Mouse (Mus musculus) G1E (cell line): ENCODE results near the gene Milr1. TPM values are rescaled to one million over a fixed set of nuclear protein-coding genes. Genes with fewer than 3 reads are reported as not detected.

ENCODE experiments used
- ATAC-seq: 2 replicates; pipeline ENCODE4 v1.8.0; 2016; ENCODE audit warnings: mild to moderate bottlenecking; ENCODE audit not compliant: insufficient number of reproducible peaks, poor library complexity, low FRiP score, severe bottlenecking; ENCODE audit errors: extremely low read depth
- DNase-seq: peaks from one replicate; pipeline ENCODE4 v3.0.0; 2012; ENCODE audit warnings: low spot score
- H3K27me3 ChIP-seq: 2 replicates; pipeline ENCODE4 v1.6.1; 2012; ENCODE audit warnings: mild to moderate bottlenecking, low read length, inconsistent platforms; ENCODE audit not compliant: insufficient read depth
- H3K36me3 ChIP-seq: replicated peaks from 2 replicates; pipeline ENCODE3; 2012; ENCODE audit warnings: mild to moderate bottlenecking, inconsistent platforms
- H3K4me1 ChIP-seq: 2 replicates; pipeline ENCODE4 v1.6.1; 2012; ENCODE audit warnings: low read depth, low read length, inconsistent platforms, mixed read lengths; ENCODE audit not compliant: insufficient read depth
- H3K4me3 ChIP-seq: 2 replicates; pipeline ENCODE4 v1.5.1; 2012; ENCODE audit warnings: low read depth, mild to moderate bottlenecking, inconsistent platforms, low read length, moderate library complexity, mixed read lengths
- H3K9me3 ChIP-seq: replicated peaks from 2 replicates; pipeline ENCODE4 v1.6.1; 2012; ENCODE audit warnings: inconsistent platforms
- CTCF ChIP-seq: IDR thresholded peaks from 2 replicates; pipeline ENCODE4 v1.5.1; 2012; ENCODE audit warnings: low read depth, low read length, inconsistent platforms, mixed read lengths
- GATA1 ChIP-seq: IDR thresholded peaks from 2 replicates; pipeline ENCODE4 v1.6.1; 2012; ENCODE audit warnings: borderline replicate concordance, low read length, inconsistent platforms, mixed read lengths
- GATA2 ChIP-seq: IDR thresholded peaks from 2 replicates; pipeline ENCODE4 v1.6.1; 2012; ENCODE audit warnings: low read depth, low read length, inconsistent platforms, borderline replicate concordance
- POLR2AphosphoS5 ChIP-seq: IDR thresholded peaks from 2 replicates; pipeline ENCODE4 v1.6.1; 2012; ENCODE audit warnings: low read depth, low read length, inconsistent platforms; ENCODE audit not compliant: insufficient replicate concordance
- TAL1 ChIP-seq: conservative IDR thresholded peaks from 2 replicates; pipeline ENCODE4 v1.6.1; 2012; ENCODE audit warnings: low read depth, low read length, inconsistent platforms, mixed read lengths
- polyA plus RNA-seq: library from polyadenylated mRNA; stranded (reverse); fragments of >175 nt; gene quantifications from 2 replicates; pipeline ENCODE4 v1.2.3, GENCODE M21; 2012
- total RNA-seq, 2 experiments: library from RNA; stranded (forward) in 1 of 2; stranded (reverse) in 1 of 2; fragments of 200-1000 nt in 1 of 2; fragments of >200 nt in 1 of 2; fragmentation: Nextera tagmentation in 1 of 2; gene quantifications; 2 replicates each; pipeline ENCODE4 v1.2.3; 2014 to 2017

Gene Milr1
- total and polyA plus RNA-seq, 3 experiments: 0.05 to 0.33 TPM; not detected in 1

DNA sequence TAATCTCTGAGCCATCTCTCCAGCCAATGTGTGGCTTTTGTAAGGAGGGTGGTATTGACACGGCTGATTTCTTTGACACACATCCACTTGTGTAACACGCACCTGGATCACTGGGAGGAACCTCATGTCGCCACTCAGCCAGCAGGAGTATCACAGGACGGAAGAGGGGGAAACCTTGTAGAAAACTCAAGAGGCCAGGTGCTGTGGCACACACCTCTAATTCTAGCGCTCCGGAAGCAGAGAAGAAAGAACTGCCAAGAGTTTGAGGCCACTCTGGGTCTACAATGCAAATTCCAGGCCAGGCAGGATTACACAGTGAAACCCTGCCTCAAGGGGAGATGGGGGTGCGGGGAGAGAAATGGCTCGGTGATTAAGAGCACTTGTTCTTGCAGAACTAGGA lies 43.9 kb upstream of the Milr1 start:
- DNase-seq (no peak), ATAC-seq (no peak)
- Histone ChIP-seq H3K36me3 (no peaks in the 10 kb centered on the region), H3K9me3 (no peaks in the 10 kb centered on the region), H3K4me1 (no peaks in the 10 kb centered on the region), H3K27me3 (peaks cover 18% of the 10 kb centered on the region), H3K4me3 (no peak overlapping the region)
- no peak for TF ChIP-seq POLR2AphosphoS5
- TF ChIP-seq GATA1: no peak
- no peak for TF ChIP-seq TAL1
- TF ChIP-seq GATA2: no peak
- TF ChIP-seq CTCF: no peak

DNA sequence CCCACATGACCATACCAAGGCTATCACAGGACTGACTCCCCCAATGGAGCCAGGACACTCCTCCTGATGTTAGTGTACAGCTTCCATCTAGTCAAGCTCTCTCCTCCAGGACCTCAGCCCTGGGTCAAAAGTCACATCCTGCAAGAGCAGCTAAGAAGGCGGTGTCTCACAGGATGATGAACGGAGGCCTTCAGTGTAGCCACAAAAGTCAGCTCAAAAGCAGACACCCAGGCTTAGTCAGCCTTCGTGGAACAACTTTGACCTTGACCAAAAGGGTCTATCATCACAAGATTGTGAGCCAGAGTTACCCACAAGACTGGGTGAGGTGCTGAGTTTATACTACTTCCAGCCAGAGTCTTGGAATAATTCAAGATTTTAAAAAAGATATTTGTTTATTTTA lies 43.2 kb upstream of the Milr1 start:
- no peaks in the 10 kb centered on the region for H3K36me3 ChIP-seq
- TF ChIP-seq CTCF: no peak
- no peak for TF ChIP-seq GATA2
- no peak for TF ChIP-seq TAL1
- no peak for TF ChIP-seq GATA1
- TF ChIP-seq POLR2AphosphoS5: no peak
- ATAC-seq (no peak), DNase-seq (no peak)
- no peak overlapping the region for H3K4me3 ChIP-seq
- H3K4me1 ChIP-seq: no peaks in the 10 kb centered on the region
- peaks cover 19% of the 10 kb centered on the region for H3K27me3 ChIP-seq
- no peaks in the 10 kb centered on the region for H3K9me3 ChIP-seq

DNA sequence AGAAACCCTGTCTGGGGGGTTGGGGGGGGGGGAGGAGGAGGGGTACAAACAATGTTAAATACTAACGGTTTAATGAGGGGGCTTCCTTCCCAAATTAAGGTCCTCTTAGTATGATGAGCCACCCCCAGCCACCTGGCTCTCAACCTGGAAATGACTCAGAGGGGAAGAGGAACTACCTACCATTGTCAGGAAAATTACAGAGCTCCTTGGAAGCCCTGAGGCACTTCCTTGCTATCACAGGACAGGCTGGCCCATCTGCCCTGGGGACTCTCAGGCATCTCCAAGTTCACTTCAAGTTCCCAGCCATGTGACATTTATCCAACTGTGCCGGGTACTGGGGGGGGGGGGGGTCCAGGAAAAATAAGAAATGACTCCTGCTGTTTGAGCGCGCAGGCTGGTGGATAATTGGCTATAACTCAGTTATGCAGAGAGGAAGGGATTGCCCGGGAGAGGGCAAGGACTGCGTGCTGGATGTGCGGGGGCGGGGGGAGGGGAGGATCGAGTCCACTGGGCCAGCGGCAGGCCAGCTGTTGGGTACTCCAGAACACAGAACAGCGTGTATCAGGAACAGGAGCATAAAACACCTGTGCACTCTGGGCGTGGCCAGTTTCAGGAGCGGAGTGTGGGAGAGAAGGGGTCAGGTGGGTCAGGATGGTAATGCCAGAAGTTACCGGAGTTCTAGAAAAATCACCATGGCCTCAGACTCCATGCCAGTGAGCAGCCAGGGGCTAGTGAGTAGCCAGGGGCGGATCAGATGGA lies 41.6 kb upstream of the Milr1 start:
- DNase-seq (no peak), ATAC-seq (no peak)
- H3K4me1 ChIP-seq: no peaks in the 10 kb centered on the region
- peaks cover 27% of the 10 kb centered on the region for H3K27me3 ChIP-seq
- H3K9me3 ChIP-seq: no peaks in the 10 kb centered on the region
- H3K36me3 ChIP-seq: no peaks in the 10 kb centered on the region
- no peak for TF ChIP-seq GATA2
- no peak for TF ChIP-seq CTCF
- H3K4me3 ChIP-seq: no peak overlapping the region

DNA sequence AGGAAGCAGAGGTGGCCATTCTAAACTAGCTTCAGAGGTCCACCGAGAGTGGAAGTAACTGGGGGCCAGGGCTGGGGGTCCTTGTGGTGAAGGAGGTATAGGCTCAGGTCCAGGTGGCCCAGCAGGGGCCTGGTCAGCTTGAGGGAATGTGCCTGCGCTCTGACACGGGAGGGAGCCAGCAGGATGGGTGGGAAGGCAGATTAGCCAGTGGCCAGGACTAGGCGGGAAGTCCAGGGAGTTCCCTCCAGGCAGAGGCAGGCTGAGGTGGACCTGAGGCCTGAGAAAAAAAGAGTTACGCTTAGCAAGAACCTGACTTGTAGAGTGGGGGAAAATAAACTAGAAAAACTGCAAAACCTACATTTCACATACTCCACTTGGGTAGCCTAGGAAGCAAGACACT lies 40.2 kb upstream of the Milr1 start:
- H3K36me3 ChIP-seq: no peaks in the 10 kb centered on the region
- TF ChIP-seq GATA2: no peak
- no peak for TF ChIP-seq CTCF
- TF ChIP-seq GATA1: no peak
- TF ChIP-seq POLR2AphosphoS5: no peak
- no peak overlapping the region for H3K4me3 ChIP-seq
- peaks cover 33% of the 10 kb centered on the region for H3K27me3 ChIP-seq
- no peaks in the 10 kb centered on the region for H3K9me3 ChIP-seq
- no peak for DNase-seq
- no peaks in the 10 kb centered on the region for H3K4me1 ChIP-seq
- ATAC-seq: no peak

DNA sequence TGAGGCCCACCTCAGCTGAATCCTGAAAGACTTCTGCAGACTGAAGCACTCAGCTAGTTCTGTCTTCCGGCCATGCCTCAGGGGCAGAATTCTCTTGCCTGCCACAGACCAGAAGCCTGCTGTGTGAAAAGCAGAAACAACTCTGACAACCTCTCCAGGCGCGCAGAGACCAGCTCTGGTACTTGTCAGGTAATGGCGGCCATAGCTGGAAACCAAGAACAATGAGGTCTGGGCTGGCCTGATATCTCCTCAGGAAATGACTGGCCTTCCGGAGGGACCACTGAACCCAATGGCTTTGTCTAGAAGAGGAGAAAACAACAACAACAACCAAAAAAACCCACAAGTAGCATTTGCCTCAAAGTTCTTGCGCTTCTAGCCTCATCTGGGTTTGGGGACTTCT lies 36.0 kb upstream of the Milr1 start:
- Histone ChIP-seq H3K36me3 (no peaks in the 10 kb centered on the region), H3K4me1 (peaks cover 7% of the 10 kb centered on the region; the same call in 1 of the 2 replicates), H3K9me3 (no peaks in the 10 kb centered on the region), H3K27me3 (peaks cover 48% of the 10 kb centered on the region), H3K4me3 (no peak overlapping the region)
- TF ChIP-seq TAL1 (no peak), GATA2 (no peak), CTCF (no peak), POLR2AphosphoS5 (no peak), GATA1 (no peak)
- ATAC-seq (no peak), DNase-seq (no peak)

DNA sequence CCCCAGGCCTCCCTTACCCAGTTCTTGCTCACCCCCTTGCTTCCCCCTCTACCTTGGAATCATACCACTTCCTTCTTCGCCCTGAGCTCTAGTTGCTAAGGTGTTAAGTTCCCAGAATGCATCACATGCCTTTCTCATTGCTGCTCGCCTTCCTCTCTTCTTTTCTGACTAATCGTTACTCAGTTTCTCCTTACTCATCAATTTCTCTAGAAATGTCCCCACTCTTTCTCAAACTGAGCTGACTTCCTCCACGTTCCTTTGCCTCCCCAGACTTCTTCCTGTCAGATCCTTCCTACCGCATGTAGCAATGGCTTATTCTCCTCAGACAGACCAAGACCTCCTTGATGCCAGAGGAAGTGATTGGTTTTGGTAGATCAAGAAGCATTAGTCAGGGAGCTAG lies 34.5 kb upstream of the Milr1 start:
- H3K4me3 ChIP-seq: no peak overlapping the region
- peaks cover 45% of the 10 kb centered on the region for H3K27me3 ChIP-seq
- no peaks in the 10 kb centered on the region for H3K36me3 ChIP-seq
- TF ChIP-seq POLR2AphosphoS5 (no peak), GATA1 (no peak), GATA2 (no peak), TAL1 (no peak), CTCF (no peak)
- no peak for DNase-seq
- no peaks in the 10 kb centered on the region for H3K9me3 ChIP-seq
- peaks cover 7% of the 10 kb centered on the region; the same call in 1 of the 2 replicates for H3K4me1 ChIP-seq
- no peak for ATAC-seq

DNA sequence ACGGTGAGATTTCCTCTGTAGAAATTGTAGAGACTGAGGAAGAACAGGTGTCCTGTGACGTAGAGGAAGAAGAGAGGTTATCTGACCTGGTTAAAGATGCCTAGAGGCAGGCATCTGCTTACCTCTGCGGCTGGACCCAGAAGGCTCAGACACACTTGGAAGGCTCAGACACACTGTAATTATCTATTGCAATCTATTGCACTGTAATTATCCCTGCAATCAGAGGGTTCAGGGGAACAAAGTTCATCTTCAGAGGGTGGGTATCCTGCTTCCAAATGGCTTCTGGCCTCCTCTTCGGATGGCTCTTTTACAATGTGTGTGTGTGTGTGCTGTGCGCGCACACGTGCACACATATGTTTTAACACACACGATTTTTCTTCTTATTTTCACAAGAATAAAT lies 30.6 kb upstream of the Milr1 start:
- no peak overlapping the region for H3K4me3 ChIP-seq
- TF ChIP-seq TAL1 (no peak), GATA1 (no peak), CTCF (no peak), GATA2 (no peak), POLR2AphosphoS5 (no peak)
- DNase-seq (no peak), ATAC-seq (no peak)
- H3K27me3 ChIP-seq: peaks cover 29% of the 10 kb centered on the region
- H3K4me1 ChIP-seq: peaks cover 32% of the 10 kb centered on the region
- H3K36me3 ChIP-seq: no peaks in the 10 kb centered on the region
- no peaks in the 10 kb centered on the region for H3K9me3 ChIP-seq
